Mouse (Mus musculus) intestine, postnatal 0 days (tissue): ENCODE data around the gene Ppp1r9a. TPM values are rescaled to one million over a fixed set of nuclear protein-coding genes. Genes with fewer than 3 reads are reported as not detected.

Experiments
- ATAC-seq: fragments of 200-750 bp; cut with Nextera tagmentation; 2 replicates; pipeline ENCODE4 v1.8.0; 2017; ENCODE audit warnings: mild to moderate bottlenecking, moderate TSS enrichment, moderate library complexity
- H3K27ac ChIP-seq: fragments of 300-500 bp; sonication (generic); 2 replicates; pipeline ENCODE4 v1.5.1; 2014; ENCODE audit warnings: mild to moderate bottlenecking, low read depth, low read length, moderate library complexity
- H3K27me3 ChIP-seq: fragments of 300-500 bp; sonication (generic); replicated peaks from 2 replicates; pipeline ENCODE4 v1.6.1; 2014; ENCODE audit warnings: low read length, mixed read lengths; ENCODE audit not compliant: control insufficient read depth, insufficient read depth
- H3K36me3 ChIP-seq: fragments of 300-500 bp; sonication (generic); 2 replicates; pipeline ENCODE4 v1.6.1; 2014; ENCODE audit warnings: mild to moderate bottlenecking, moderate library complexity; ENCODE audit not compliant: control insufficient read depth, insufficient read depth
- H3K4me1 ChIP-seq: fragments of 300-500 bp; sonication (generic); replicated peaks from 2 replicates; pipeline ENCODE4 v1.6.1; 2014; ENCODE audit warnings: antibody characterized with exemption, low read length, mixed read lengths; ENCODE audit not compliant: control insufficient read depth, insufficient read depth
- H3K4me2 ChIP-seq: fragments of 300-500 bp; sonication (generic); replicated peaks from 2 replicates; pipeline ENCODE4 v1.6.1; 2014; ENCODE audit warnings: low read depth, mild to moderate bottlenecking, moderate library complexity
- H3K4me3 ChIP-seq: fragments of 300-500 bp; sonication (generic); 2 replicates; pipeline ENCODE4 v1.5.1; 2014; ENCODE audit warnings: low read depth, low read length
- H3K9ac ChIP-seq: fragments of 300-500 bp; sonication (generic); 2 replicates; pipeline ENCODE4 v1.6.1; 2014; ENCODE audit warnings: mild to moderate bottlenecking, low read depth, low read length
- H3K9me3 ChIP-seq: fragments of 300-500 bp; sonication (generic); 2 replicates; pipeline ENCODE4 v1.6.1; 2016; ENCODE audit warnings: mixed run types; ENCODE audit not compliant: control insufficient read depth
- CTCF ChIP-seq: sonication (generic); IDR thresholded peaks from 2 replicates; pipeline ENCODE4 v1.5.1; 2016; ENCODE audit warnings: low read depth, mild to moderate bottlenecking, control low read depth, antibody characterized with exemption, moderate library complexity
- WGBS: fragments of 180-500 bp; shearing (Covaris S2); extraction: QIAGEN DNeasy Blood & Tissue Kit; methylation state at CpG from one replicate; pipeline ENCODE4 v1.1.7; 2014; 5-methylcytosine and 5-hydroxymethylcytosine counted together
- polyA plus RNA-seq: library from polyadenylated mRNA; unstranded; fragments of >200 nt; fragmentation: Nextera tagmentation; extraction: Ambion mirVana; gene quantifications from 2 replicates; pipeline ENCODE4 v1.2.1, GENCODE M21; 2015

Gene Ppp1r9a
- polyA plus RNA-seq, 1 experiment from 2014 or later: 2.1 TPM

DNA sequence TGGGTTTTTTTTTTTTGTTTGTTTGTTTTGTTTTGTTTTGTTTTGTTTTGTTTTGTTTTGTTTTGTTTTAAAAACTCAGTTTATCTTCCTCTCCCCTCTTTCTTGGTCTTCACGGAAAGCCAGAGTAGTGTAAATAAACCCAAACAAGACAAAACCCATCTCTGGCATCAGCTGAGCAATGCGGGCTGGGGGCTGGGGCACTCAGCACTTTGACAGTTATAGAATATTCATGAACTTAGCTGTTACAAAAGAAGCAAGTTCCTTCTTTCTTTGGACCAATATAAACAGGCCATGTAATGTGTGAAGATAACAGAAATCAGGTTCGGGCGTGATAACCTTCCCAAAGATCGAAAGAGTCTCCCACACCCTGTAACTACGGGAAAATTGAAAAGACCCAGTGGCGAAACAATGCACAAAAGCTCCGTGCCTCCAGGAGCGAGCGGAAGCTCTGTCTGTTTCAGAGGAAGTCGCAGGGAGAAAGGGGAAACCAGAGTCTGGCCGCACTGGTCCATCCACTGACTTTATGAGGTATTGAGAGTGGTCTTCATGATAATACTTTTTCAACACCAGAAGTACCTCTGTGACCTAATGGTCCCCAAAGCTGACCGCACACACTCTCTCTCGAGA lies 264.4 kb downstream of the Ppp1r9a start:
- Histone ChIP-seq H3K4me1 (no peaks in the 10 kb centered on the region), H3K9me3 (no peaks in the 10 kb centered on the region), H3K4me2 (no peak overlapping the region), H3K27ac (no peak overlapping the region), H3K4me3 (no peak overlapping the region), H3K36me3 (no peaks in the 10 kb centered on the region), H3K9ac (no peak overlapping the region), H3K27me3 (no peaks in the 10 kb centered on the region)
- 58% methylated on average over 14 of the region's 14 CpGs for WGBS
- ATAC-seq: no peak
- TF ChIP-seq CTCF: no peak

- no peaks in the 10 kb centered on the region for H3K9me3 ChIP-seq
- H3K36me3 ChIP-seq: no peaks in the 10 kb centered on the region
- no peak for ATAC-seq
- TF ChIP-seq CTCF: no peak
- no peak overlapping the region for H3K4me2 ChIP-seq
- no peak overlapping the region for H3K27ac ChIP-seq
- H3K4me3 ChIP-seq: no peak overlapping the region
- H3K9ac ChIP-seq: no peak overlapping the region
- H3K27me3 ChIP-seq: 0 out of 2 replicates have a peak, but pooled peaks cover 3% of the 10 kb centered on the region
- 90% methylated on average over 9 of the region's 9 CpGs for WGBS
- no peaks in the 10 kb centered on the region for H3K4me1 ChIP-seq
Observed at GRCm38 (mm10) chr6:5168158-5168557, 265.4 kb downstream of the Ppp1r9a start.

- no peak overlapping the region for H3K27ac ChIP-seq
- H3K4me2 ChIP-seq: no peak overlapping the region
- H3K4me1 ChIP-seq: no peaks in the 10 kb centered on the region
- H3K27me3 ChIP-seq: 0 out of 2 replicates have a peak, but pooled peaks cover 3% of the 10 kb centered on the region
- ATAC-seq: no peak
- no peaks in the 10 kb centered on the region for H3K9me3 ChIP-seq
- H3K9ac ChIP-seq: no peak overlapping the region
- no peak overlapping the region for H3K4me3 ChIP-seq
- no peaks in the 10 kb centered on the region for H3K36me3 ChIP-seq
- no peak for TF ChIP-seq CTCF
- WGBS: 57% methylated on average over 4 of the region's 4 CpGs
Observed at GRCm38 (mm10) chr6:5171418-5171817, 268.7 kb downstream of the Ppp1r9a start.

GRCm38 (mm10) chr6:5172571-5172970 lies 269.9 kb downstream of the Ppp1r9a start:
- H3K9ac ChIP-seq: no peak overlapping the region
- H3K36me3 ChIP-seq: no peaks in the 10 kb centered on the region
- no peak overlapping the region for H3K4me3 ChIP-seq
- H3K27me3 ChIP-seq: 0 out of 2 replicates have a peak, but pooled peaks cover 3% of the 10 kb centered on the region
- WGBS: 81% methylated on average over 9 of the region's 9 CpGs
- no peaks in the 10 kb centered on the region for H3K9me3 ChIP-seq
- no peak overlapping the region for H3K27ac ChIP-seq
- ATAC-seq: no peak
- no peaks in the 10 kb centered on the region for H3K4me1 ChIP-seq
- no peak overlapping the region for H3K4me2 ChIP-seq
- TF ChIP-seq CTCF: no peak

GRCm38 (mm10) chr6:5174179-5174812 lies 271.6 kb downstream of the Ppp1r9a start:
- Histone ChIP-seq H3K4me1 (no peaks in the 10 kb centered on the region), H3K36me3 (no peaks in the 10 kb centered on the region), H3K27me3 (0 out of 2 replicates have a peak, but pooled peaks cover 3% of the 10 kb centered on the region), H3K4me3 (no peak overlapping the region), H3K27ac (no peak overlapping the region), H3K9me3 (no peaks in the 10 kb centered on the region), H3K9ac (no peak overlapping the region), H3K4me2 (no peak overlapping the region)
- no peak for ATAC-seq
- TF ChIP-seq CTCF: no peak
- 79% methylated on average over 10 of the region's 10 CpGs for WGBS

DNA sequence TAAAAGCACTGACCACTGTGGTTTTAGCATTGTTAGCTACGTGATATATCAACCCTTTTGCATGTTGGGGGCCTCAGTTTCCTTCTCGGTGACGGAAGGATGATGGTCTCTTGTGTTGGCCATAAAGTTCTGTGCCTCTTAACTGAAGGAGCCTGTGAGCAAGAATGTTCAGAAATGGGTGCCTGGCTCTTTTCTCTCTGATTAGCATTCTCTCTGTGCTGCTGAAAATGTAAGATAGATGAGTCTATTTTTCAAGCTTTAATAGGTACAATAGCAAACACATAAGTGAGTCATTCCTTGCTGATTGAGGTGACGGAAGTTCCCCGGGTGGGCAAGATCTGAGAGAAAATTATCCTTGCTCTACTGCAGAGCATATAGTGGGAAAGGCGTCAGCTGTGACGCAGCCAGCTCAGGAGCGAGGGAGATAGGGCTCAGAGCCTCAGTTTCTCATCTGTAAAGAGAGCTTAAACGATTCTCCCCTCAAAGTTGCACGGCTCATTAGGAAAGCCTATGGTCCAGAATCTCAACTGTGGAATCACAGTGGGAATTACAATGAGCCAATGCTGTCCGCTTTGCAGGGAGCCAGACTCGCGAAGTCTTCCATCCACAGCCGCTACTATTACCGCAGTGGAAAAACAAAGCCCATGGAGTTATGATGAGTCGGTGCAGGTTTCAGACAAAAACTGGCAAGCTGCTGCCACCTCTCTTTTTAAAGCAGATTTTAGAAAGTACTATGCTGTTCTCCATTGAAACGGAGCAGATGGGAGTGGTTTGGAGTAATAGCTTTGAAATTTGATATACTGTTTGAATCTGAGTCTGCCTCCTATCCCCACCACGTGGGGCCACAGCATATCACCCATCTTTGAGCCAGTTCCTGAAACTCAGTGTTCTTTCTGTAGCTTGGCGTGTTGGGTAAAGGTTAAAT lies 275.5 kb downstream of the Ppp1r9a start:
- Histone ChIP-seq H3K4me3 (no peak overlapping the region), H3K27me3 (no peaks in the 10 kb centered on the region), H3K36me3 (no peaks in the 10 kb centered on the region), H3K4me2 (no peak overlapping the region), H3K4me1 (no peaks in the 10 kb centered on the region), H3K27ac (no peak overlapping the region), H3K9me3 (no peaks in the 10 kb centered on the region), H3K9ac (no peak overlapping the region)
- no peak for TF ChIP-seq CTCF
- 67% methylated on average over 19 of the region's 19 CpGs for WGBS
- ATAC-seq: no peak
